Mouse (Mus musculus) embryonic facial prominence, embryonic 15.5 days (tissue): ENCODE measurements around the gene Kxd1. TPM values are rescaled to one million over a fixed set of nuclear protein-coding genes. Genes with fewer than 3 reads are reported as not detected.

Source experiments
- ATAC-seq: fragments of 200-750 bp; cut with Nextera tagmentation; 2 replicates; pipeline ENCODE4 v1.8.0; 2017; ENCODE audit warnings: low read depth, moderate TSS enrichment; ENCODE audit not compliant: insufficient number of reproducible peaks, low FRiP score, low TSS enrichment
- H3K27ac ChIP-seq: fragments of 300-500 bp; sonication (generic); replicated peaks from 2 replicates; pipeline ENCODE4 v1.5.1; 2015; ENCODE audit warnings: mild to moderate bottlenecking, inconsistent platforms
- H3K27me3 ChIP-seq: fragments of 300-500 bp; sonication (generic); 2 replicates; pipeline ENCODE4 v1.6.1; 2015; ENCODE audit warnings: inconsistent platforms
- H3K36me3 ChIP-seq: fragments of 300-500 bp; sonication (generic); 2 replicates; pipeline ENCODE4 v1.6.1; 2015; ENCODE audit warnings: mild to moderate bottlenecking, inconsistent platforms
- H3K4me1 ChIP-seq: fragments of 300-500 bp; sonication (generic); 2 replicates; pipeline ENCODE4 v1.6.1; 2015; ENCODE audit warnings: inconsistent platforms
- H3K4me2 ChIP-seq: fragments of 300-500 bp; sonication (generic); replicated peaks from 2 replicates; pipeline ENCODE4 v1.6.1; 2015; ENCODE audit warnings: mild to moderate bottlenecking, inconsistent platforms
- H3K4me3 ChIP-seq: fragments of 300-500 bp; sonication (generic); replicated peaks from 2 replicates; pipeline ENCODE4 v1.5.1; 2015; ENCODE audit warnings: mild to moderate bottlenecking, inconsistent platforms
- H3K9ac ChIP-seq: fragments of 300-500 bp; sonication (generic); 2 replicates; pipeline ENCODE4 v1.6.1; 2015; ENCODE audit warnings: inconsistent platforms
- H3K9me3 ChIP-seq: fragments of 300-500 bp; sonication (generic); replicated peaks from 2 replicates; pipeline ENCODE4 v1.6.1; 2016; ENCODE audit warnings: inconsistent platforms
- WGBS: fragments of 180-500 bp; shearing (Covaris S2); methylation state at CpG from one replicate; pipeline ENCODE4 v1.1.7; 2015; 5-methylcytosine and 5-hydroxymethylcytosine counted together
- polyA plus RNA-seq: library from polyadenylated mRNA; unstranded; fragments of >200 nt; fragmentation: Nextera tagmentation; extraction: Ambion mirVana; gene quantifications from 2 replicates; pipeline ENCODE4 v1.2.1, GENCODE M21; 2015

The Kxd1 gene
- polyA plus RNA-seq, 1 experiment from 2014 or later, result 59.1 TPM

- Histone ChIP-seq H3K4me1 (peaks cover 25% of the 10 kb centered on the region), H3K9me3 (no peaks in the 10 kb centered on the region), H3K27ac (no peak overlapping the region), H3K36me3 (peaks cover 10% of the 10 kb centered on the region; the same call in 1 of the 2 replicates), H3K27me3 (no peaks in the 10 kb centered on the region), H3K4me2 (no peak overlapping the region), H3K9ac (no peak overlapping the region), H3K4me3 (no peak overlapping the region)
- WGBS, result 81% methylated on average over 4 of the region's 4 CpGs
- no peak for ATAC-seq
Observed at GRCm38 (mm10) chr8:70463306-70463705, 64.5 kb downstream of the Kxd1 start.

GRCm38 (mm10) chr8:70462516-70462813 lies 65.3 kb downstream of the Kxd1 start:
- H3K4me3 ChIP-seq, result no peak overlapping the region
- H3K4me1 ChIP-seq, result peaks cover 19% of the 10 kb centered on the region
- no peak overlapping the region for H3K27ac ChIP-seq
- ATAC-seq, result no peak
- H3K9me3 ChIP-seq, result no peaks in the 10 kb centered on the region
- H3K9ac ChIP-seq, result no peak overlapping the region
- no peak overlapping the region for H3K4me2 ChIP-seq
- WGBS, result 93% methylated on average over 8 of the region's 8 CpGs
- H3K27me3 ChIP-seq, result no peaks in the 10 kb centered on the region
- H3K36me3 ChIP-seq, result peaks cover 10% of the 10 kb centered on the region; the same call in 1 of the 2 replicates

DNA sequence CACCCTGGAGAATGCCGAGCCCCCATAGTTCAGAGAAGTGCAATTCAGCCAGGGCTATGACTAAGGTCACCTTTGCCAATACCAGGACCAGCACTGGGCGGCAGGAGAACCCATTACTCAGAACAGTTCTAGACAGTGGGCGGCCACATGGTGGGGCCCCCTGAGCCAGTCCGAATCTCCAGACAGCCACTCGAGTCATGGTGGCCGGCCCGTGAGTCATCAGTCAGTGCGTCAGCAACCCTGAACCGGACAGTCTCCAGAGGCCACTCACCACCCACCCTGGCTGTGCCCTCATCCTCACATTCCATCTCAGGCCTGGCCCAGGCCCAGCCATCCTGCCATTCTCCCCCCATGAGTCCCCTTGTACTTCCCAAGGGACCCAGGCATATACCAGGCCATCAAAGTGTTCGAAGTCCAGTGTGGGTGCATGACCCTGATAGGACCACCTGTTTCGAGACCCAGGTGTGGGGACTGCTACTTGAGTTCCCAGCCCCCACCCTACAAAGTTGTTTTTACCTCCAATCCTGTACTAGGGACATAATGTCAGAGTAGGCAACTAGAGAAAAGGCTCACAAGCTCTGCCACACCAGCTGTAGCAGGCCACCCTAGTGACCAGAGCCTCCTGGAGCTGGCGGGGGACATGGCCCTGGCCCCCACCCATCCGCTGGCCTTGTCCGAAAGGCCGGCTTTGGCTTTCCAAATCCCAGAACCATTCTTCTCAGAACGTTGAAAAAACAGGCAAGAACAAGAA lies 65.8 kb downstream of the Kxd1 start:
- Histone ChIP-seq H3K4me2 (no peak overlapping the region), H3K4me1 (peaks cover 13% of the 10 kb centered on the region), H3K27ac (no peak overlapping the region), H3K4me3 (no peak overlapping the region), H3K36me3 (peaks cover 8% of the 10 kb centered on the region; the same call in 1 of the 2 replicates), H3K9me3 (no peaks in the 10 kb centered on the region), H3K27me3 (no peaks in the 10 kb centered on the region), H3K9ac (no peak overlapping the region)
- ATAC-seq, result no peak
- 86% methylated on average over 16 of the region's 16 CpGs for WGBS

DNA sequence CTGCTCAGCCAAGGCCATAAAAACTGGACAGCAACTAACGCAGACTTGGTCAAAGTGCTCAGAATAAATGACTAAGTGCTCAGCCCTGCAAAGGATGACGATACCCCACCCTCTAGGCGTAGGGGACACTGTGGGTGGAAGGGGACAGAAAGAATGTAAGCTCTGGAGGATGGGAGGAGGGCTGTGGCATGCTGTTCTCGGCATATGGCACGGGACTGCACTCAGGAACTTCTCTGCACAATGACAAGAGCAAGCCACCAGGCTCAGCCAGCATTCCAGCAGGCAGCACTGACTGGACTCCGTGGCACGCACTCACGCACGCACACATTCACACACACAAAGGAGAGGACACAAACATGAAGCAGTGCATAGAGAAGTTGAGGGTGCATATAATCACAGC lies 67.2 kb downstream of the Kxd1 start:
- Histone ChIP-seq H3K27ac (no peak overlapping the region), H3K4me3 (no peak overlapping the region), H3K9ac (no peak overlapping the region), H3K4me1 (0 out of 2 replicates have a peak, but pooled peaks cover under 1% of the 10 kb centered on the region), H3K9me3 (no peaks in the 10 kb centered on the region), H3K27me3 (no peaks in the 10 kb centered on the region), H3K4me2 (no peak overlapping the region), H3K36me3 (no peaks in the 10 kb centered on the region)
- WGBS, result 73% methylated on average over 9 of the region's 9 CpGs
- ATAC-seq, result no peak

GRCm38 (mm10) chr8:70460199-70460598 lies 67.6 kb downstream of the Kxd1 start:
- no peaks in the 10 kb centered on the region for H3K27me3 ChIP-seq
- H3K27ac ChIP-seq, result no peak overlapping the region
- no peak for ATAC-seq
- H3K9ac ChIP-seq, result no peak overlapping the region
- no peak overlapping the region for H3K4me2 ChIP-seq
- no peak overlapping the region for H3K4me3 ChIP-seq
- no peaks in the 10 kb centered on the region for H3K9me3 ChIP-seq
- H3K36me3 ChIP-seq, result no peaks in the 10 kb centered on the region
- 85% methylated on average over 5 of the region's 5 CpGs for WGBS
- H3K4me1 ChIP-seq, result no peaks in the 10 kb centered on the region

- no peak overlapping the region for H3K4me3 ChIP-seq
- H3K4me2 ChIP-seq, result no peak overlapping the region
- H3K27me3 ChIP-seq, result no peaks in the 10 kb centered on the region
- 95% methylated on average over 2 of the region's 2 CpGs for WGBS
- ATAC-seq, result no peak
- H3K9me3 ChIP-seq, result no peaks in the 10 kb centered on the region
- H3K4me1 ChIP-seq, result peaks cover 2% of the 10 kb centered on the region
- H3K27ac ChIP-seq, result no peak overlapping the region
- no peaks in the 10 kb centered on the region for H3K36me3 ChIP-seq
- H3K9ac ChIP-seq, result no peak overlapping the region
Observed at GRCm38 (mm10) chr8:70459636-70460035, 68.1 kb downstream of the Kxd1 start.

DNA sequence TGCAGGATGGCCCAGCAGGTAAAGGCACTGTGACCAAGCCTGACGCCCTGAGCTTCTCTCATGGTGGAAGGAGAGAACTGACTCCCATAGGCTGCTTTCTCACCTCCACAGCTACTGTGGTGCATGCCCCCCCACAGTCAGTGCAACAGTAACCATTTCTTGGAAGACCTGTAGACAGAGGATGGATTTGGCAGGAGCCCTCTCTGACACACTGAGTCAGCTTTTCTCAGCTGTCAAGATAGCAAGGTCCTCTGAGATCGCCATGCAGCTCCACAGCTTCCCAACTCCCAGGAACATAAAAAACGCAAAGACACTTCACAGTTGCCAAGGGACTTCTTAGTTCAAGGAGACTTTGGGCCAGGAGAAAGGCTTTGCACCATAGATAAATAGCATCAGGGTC lies 69.3 kb downstream of the Kxd1 start:
- Histone ChIP-seq H3K36me3 (no peaks in the 10 kb centered on the region), H3K27me3 (no peaks in the 10 kb centered on the region), H3K4me2 (no peak overlapping the region), H3K9me3 (no peaks in the 10 kb centered on the region), H3K27ac (no peak overlapping the region), H3K9ac (no peak overlapping the region), H3K4me1 (peaks cover 12% of the 10 kb centered on the region), H3K4me3 (no peak overlapping the region)
- WGBS, result 81% methylated on average over 3 of the region's 3 CpGs
- ATAC-seq, result no peak

Other genes with a start within 250 kb of the Kxd1 start
- gene Homer3, start 245.1 kb downstream of the Kxd1 start, polyA plus RNA-seq, result 43.2 and 49.4 TPM in 2 replicates
- gene Ddx49, start 225.5 kb downstream of the Kxd1 start, polyA plus RNA-seq, result 50.2 and 52.1 TPM in 2 replicates
- 377 and 397 TPM in 2 replicates for gene Cope, start 225.4 kb downstream of the Kxd1 start, polyA plus RNA-seq
- 8.9 and 9.3 TPM in 2 replicates for gene Cers1, start 212.2 kb downstream of the Kxd1 start, polyA plus RNA-seq
- 1.7 and 2.6 TPM in 2 replicates for gene Gdf1, start 198.1 kb downstream of the Kxd1 start, polyA plus RNA-seq
- 18.6 and 21.2 TPM in 2 replicates for gene Upf1, start 174.7 kb downstream of the Kxd1 start, polyA plus RNA-seq
- 5.1 and 7.3 TPM in 2 replicates for gene Comp, start 154.4 kb downstream of the Kxd1 start, polyA plus RNA-seq
- gene Crtc1, start 88.4 kb downstream of the Kxd1 start, polyA plus RNA-seq, result 24.0 and 24.4 TPM in 2 replicates
- 27.6 and 28.1 TPM in 2 replicates for gene Klhl26, start 51.0 kb downstream of the Kxd1 start, polyA plus RNA-seq
- gene Tmem59l, start 40.6 kb downstream of the Kxd1 start, polyA plus RNA-seq, result 16.5 and 18.7 TPM in 2 replicates
- 151 and 159 TPM in 2 replicates for gene Crlf1, start 34.8 kb downstream of the Kxd1 start, polyA plus RNA-seq
- gene Rex1bd, start 21.2 kb downstream of the Kxd1 start, polyA plus RNA-seq, result 155 and 174 TPM in 2 replicates
- gene Uba52, start 17.2 kb downstream of the Kxd1 start, polyA plus RNA-seq, result 940 and 1,016 TPM in 2 replicates
- 310 and 324 TPM in 2 replicates for gene Fkbp8, start 232 bp downstream of the Kxd1 start, polyA plus RNA-seq
- gene Ell, start 11.5 kb upstream of the Kxd1 start, polyA plus RNA-seq, result 19.6 and 22.7 TPM in 2 replicates
- gene Isyna1, start 66.4 kb upstream of the Kxd1 start, polyA plus RNA-seq, result 139 and 143 TPM in 2 replicates
- gene Ssbp4, start 80.9 kb upstream of the Kxd1 start, polyA plus RNA-seq, result 127 and 130 TPM in 2 replicates
- 2.9 and 4.0 TPM in 2 replicates for gene Lrrc25, start 88.2 kb upstream of the Kxd1 start, polyA plus RNA-seq
- 0.16 TPM in 2 replicates for gene Gdf15, start 104.5 kb upstream of the Kxd1 start, polyA plus RNA-seq
- gene Pgpep1, start 132.4 kb upstream of the Kxd1 start, polyA plus RNA-seq, result 52.1 and 56.6 TPM in 2 replicates
- 243 and 244 TPM in 2 replicates for gene Lsm4, start 145.3 kb upstream of the Kxd1 start, polyA plus RNA-seq
- 97.7 and 99.6 TPM in 2 replicates for gene Jund, start 171.0 kb upstream of the Kxd1 start, polyA plus RNA-seq
- 0.03 and 0.04 TPM in 2 replicates for gene Iqcn, start 175.5 kb upstream of the Kxd1 start, polyA plus RNA-seq
- not detected in 2 replicates for gene Gm3336, start 190.6 kb upstream of the Kxd1 start, polyA plus RNA-seq
- gene Pde4c, start 195.8 kb upstream of the Kxd1 start, polyA plus RNA-seq, result 0.16 and 0.29 TPM in 2 replicates
- gene Rab3a, start 226.7 kb upstream of the Kxd1 start, polyA plus RNA-seq, result 22.7 and 28.6 TPM in 2 replicates
- gene Mpv17l2, start 233.0 kb upstream of the Kxd1 start, polyA plus RNA-seq, result 41.7 and 42.3 TPM in 2 replicates
- gene Pik3r2, start 248.8 kb upstream of the Kxd1 start, polyA plus RNA-seq, result 92.5 and 94.3 TPM in 2 replicates